Mouse (Mus musculus): ENCODE measurements at regions not wholly inside any gene's neighbourhood (a gene's known extent, or its start where the extent isn't known, plus 50 kb on each side); places are given as distances from the start of the nearest gene placed in this dataset.
"Not testable (repeated sequence)": the region's sequence is repeated elsewhere in the genome, so short reads cannot be mapped to it uniquely, and the experiment has no call there.

- TF ChIP-seq CTCF, EP300 (IDR thresholded peaks at IDR 0.05; ENCODE audit: low read depth): not testable (repeated sequence)
These were observed 61.9 kb upstream of the Zfp709 start for GRCm38 (mm10) chr8:71819936-71820335.
